Mouse (Mus musculus) inflammation-experienced regulatory T-cells, adult 6 months (primary cell): ENCODE results near the gene Nup153. TPM values are rescaled to one million over a fixed set of nuclear protein-coding genes. Genes with fewer than 3 reads are reported as not detected.
A peak's percentile ranks its signal among the peaks of the same experiment; 100 is the strongest.

ENCODE experiments used
- ATAC-seq: one replicate; pipeline ENCODE4 v1.8.0; 2017
- polyA plus RNA-seq, 3 experiments: library from polyadenylated mRNA; unstranded; fragments of 100-300 nt; shearing (Covaris generic); gene quantifications; one replicate each; pipeline ENCODE4 v1.2.1; 2017

The Nup153 gene
- polyA plus RNA-seq, 3 experiments from 2014 or later: 45.4 to 74.4 (median 73.1) TPM

DNA sequence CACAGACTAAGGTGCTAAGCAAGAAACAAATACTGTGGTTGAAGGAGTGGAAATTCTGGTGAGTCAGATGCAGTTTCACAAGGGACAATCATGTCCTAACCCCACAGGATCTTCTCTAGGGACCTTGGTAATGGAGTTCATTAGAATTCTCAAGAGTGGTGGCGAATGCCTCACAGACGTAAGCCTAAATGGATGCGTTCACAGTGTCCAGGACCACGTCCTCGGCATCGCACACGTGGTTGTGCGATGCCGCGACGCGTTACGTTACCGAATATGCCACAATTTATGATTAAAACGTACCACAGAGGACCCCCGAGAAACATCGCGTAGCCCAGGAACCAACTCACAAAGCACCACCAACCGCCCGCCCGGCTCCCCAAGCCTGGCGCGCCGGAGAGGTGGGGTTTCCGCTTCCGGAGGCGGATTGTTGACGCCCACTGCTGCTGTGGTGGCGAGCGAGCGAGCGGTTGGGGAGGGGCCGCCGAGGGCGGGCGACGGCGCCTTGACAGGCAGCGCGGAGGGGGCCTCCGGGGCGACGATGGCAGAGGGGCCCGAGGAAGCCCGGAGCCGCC is 58.6 kb downstream of the Nup153 start, which contains the start of gene Fam8a1:
Gene Fam8a1 (plus strand): TSS at position 475 of the 572 bp plus-strand sequence.
- ATAC-seq: peak; percentile 96

GRCm38 (mm10) chr13:46663461-46663964 is 64.2 kb downstream of the Nup153 start:
- ATAC-seq: peak; percentile 65

GRCm38 (mm10) chr13:46659211-46659610 is 68.5 kb downstream of the Nup153 start:
- ATAC-seq: no peak

- no peak for ATAC-seq
Observed at GRCm38 (mm10) chr13:46654566-46654965, 73.2 kb downstream of the Nup153 start.

GRCm38 (mm10) chr13:46653671-46654070 is 74.1 kb downstream of the Nup153 start:
- no peak for ATAC-seq

GRCm38 (mm10) chr13:46652671-46653070 is 75.1 kb downstream of the Nup153 start:
- no peak for ATAC-seq

GRCm38 (mm10) chr13:46651853-46652252 is 75.9 kb downstream of the Nup153 start:
- no peak for ATAC-seq

- ATAC-seq: no peak
Observed at GRCm38 (mm10) chr13:46645476-46645875, 82.3 kb downstream of the Nup153 start.

GRCm38 (mm10) chr13:46644175-46644574 is 83.6 kb downstream of the Nup153 start:
- no peak for ATAC-seq

- ATAC-seq: no peak
Observed at GRCm38 (mm10) chr13:46642318-46642717, 85.4 kb downstream of the Nup153 start.

GRCm38 (mm10) chr13:46640608-46641468 is 86.9 kb downstream of the Nup153 start:
- ATAC-seq: no peak

DNA sequence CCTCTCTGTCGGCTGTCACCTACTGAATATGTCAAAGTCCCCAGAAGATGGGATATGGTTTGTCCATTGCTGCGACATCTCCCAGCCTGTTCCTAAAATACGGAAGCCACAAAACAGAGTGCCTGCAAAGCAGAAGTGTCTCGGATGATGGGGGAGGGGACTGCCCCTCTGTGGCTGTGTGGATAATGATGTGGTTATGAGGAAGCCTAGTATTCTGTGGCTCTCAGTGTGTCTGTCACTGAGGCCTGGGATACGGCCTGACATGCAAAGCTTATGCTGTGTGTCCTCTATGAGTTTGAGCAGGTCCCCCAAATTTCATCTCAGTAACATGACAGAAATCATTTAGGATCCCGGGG is 93.6 kb downstream of the Nup153 start:
- no peak for ATAC-seq

- no peak for ATAC-seq
Observed at GRCm38 (mm10) chr13:46633320-46634132, 94.2 kb downstream of the Nup153 start.

- no peak for ATAC-seq
Observed at GRCm38 (mm10) chr13:46632796-46633195, 94.9 kb downstream of the Nup153 start.

Other genes starting within 250 kb of the Nup153 start
- under 1 TPM in 2 of 3 experiments, not detected in 1; 0.24 to 0.35 TPM for gene Cap2, start 226.1 kb downstream of the Nup153 start, polyA plus RNA-seq
- 1 to 10 TPM; 5.1 to 9.7 (median 6.2) TPM for gene Fam8a1, start 58.4 kb downstream of the Nup153 start, polyA plus RNA-seq
- 1 to 10 TPM; 4.1 to 9.6 (median 6.5) TPM for gene Kif13a, start 201.9 kb upstream of the Nup153 start, polyA plus RNA-seq